Mouse (Mus musculus) ES-E14 (cell line): Measurements from ENCODE around the gene Gipc2. TPM values are rescaled to one million over a fixed set of nuclear protein-coding genes. Genes with fewer than 3 reads are reported as not detected.

Experiments
- DNase-seq: peaks from one replicate; pipeline ENCODE4 v3.0.0-alpha.2; 2013; ENCODE audit warnings: low read depth, low spot score
- H3K27ac ChIP-seq: 2 replicates; pipeline ENCODE4 v1.5.1; 2012; ENCODE audit warnings: low read depth, mild to moderate bottlenecking, low read length, moderate library complexity, mixed read lengths; ENCODE audit not compliant: poor library complexity, insufficient read depth, severe bottlenecking
- H3K36me3 ChIP-seq: 2 replicates; pipeline ENCODE4 v1.6.1; 2012; ENCODE audit warnings: mild to moderate bottlenecking, low read length, moderate library complexity, mixed read lengths; ENCODE audit not compliant: control insufficient read depth, poor library complexity, insufficient read depth, severe bottlenecking
- H3K4me1 ChIP-seq, 2 experiments: fragments of 150-350 bp in 1 of 2; sonication (generic) in 1 of 2; 2 replicates each; pipeline ENCODE4 v1.6.1; 2012; ENCODE audit warnings: low read length in 2 of 2, mild to moderate bottlenecking in 1 of 2, mixed read lengths in 1 of 2; ENCODE audit not compliant: control insufficient read depth in 2 of 2, insufficient read depth in 2 of 2, poor library complexity in 1 of 2
- H3K4me3 ChIP-seq, 2 experiments: fragments of 150-350 bp in 1 of 2; sonication (generic) in 1 of 2; 2 replicates each; pipeline ENCODE4 v1.5.1; 2012; ENCODE audit warnings: low read length in 2 of 2, low read depth in 1 of 2, mild to moderate bottlenecking in 1 of 2, mixed read lengths in 1 of 2; ENCODE audit not compliant: insufficient read depth in 1 of 2, poor library complexity in 1 of 2, severe bottlenecking in 1 of 2
- H3K9ac ChIP-seq: 2 replicates; pipeline ENCODE4 v1.6.1; 2012; ENCODE audit warnings: low read depth, mild to moderate bottlenecking, low read length, mixed read lengths; ENCODE audit not compliant: poor library complexity, insufficient read depth, severe bottlenecking
- H3K9me3 ChIP-seq: fragments of 150-350 bp; sonication (generic); 2 replicates; pipeline ENCODE4 v1.6.1; 2012; ENCODE audit warnings: low read depth, mild to moderate bottlenecking, low read length; ENCODE audit not compliant: control insufficient read depth, insufficient read depth
- CHD2 ChIP-seq: IDR thresholded peaks from 2 replicates; pipeline ENCODE4 v1.6.1; 2014; ENCODE audit warnings: mild to moderate bottlenecking, low read depth, low read length, inconsistent platforms
- HCFC1 ChIP-seq: IDR thresholded peaks from 2 replicates; pipeline ENCODE4 v1.6.1; 2012; ENCODE audit warnings: low read length, inconsistent platforms, borderline replicate concordance; ENCODE audit not compliant: insufficient read depth
- MAFK ChIP-seq: IDR thresholded peaks from 2 replicates; pipeline ENCODE4 v1.6.1; 2014; ENCODE audit warnings: mild to moderate bottlenecking, low read depth, low read length, inconsistent platforms; ENCODE audit not compliant: insufficient read depth
- ZC3H11A ChIP-seq: IDR thresholded peaks from 2 replicates; pipeline ENCODE4 v1.6.1; 2012; ENCODE audit warnings: low read depth, mild to moderate bottlenecking, inconsistent platforms, low read length, borderline replicate concordance
- ZNF384 ChIP-seq: IDR thresholded peaks from 2 replicates; pipeline ENCODE4 v1.6.1; 2012; ENCODE audit warnings: low read depth, low read length, inconsistent platforms
- in situ Hi-C, 2 experiments: fragments of 600-800 bp; cut with MboI; formaldehyde crosslinking; loops; one replicate each; pipeline ENCODE4 v1.15.1; 2025; ENCODE audit warnings: low sequenced_read_pairs in 2 of 2, inconsistent platforms in 1 of 2; ENCODE audit not compliant: unreplicated experiment in 2 of 2
- total RNA-seq: library from RNA; depleted of rRNA; stranded (reverse); fragments of 300-350 nt; gene quantifications from 2 replicates; pipeline ENCODE4 v1.2.3, GENCODE M21; 2012

The Gipc2 gene
- total RNA-seq, 1 experiment: 0.76 TPM

DNA sequence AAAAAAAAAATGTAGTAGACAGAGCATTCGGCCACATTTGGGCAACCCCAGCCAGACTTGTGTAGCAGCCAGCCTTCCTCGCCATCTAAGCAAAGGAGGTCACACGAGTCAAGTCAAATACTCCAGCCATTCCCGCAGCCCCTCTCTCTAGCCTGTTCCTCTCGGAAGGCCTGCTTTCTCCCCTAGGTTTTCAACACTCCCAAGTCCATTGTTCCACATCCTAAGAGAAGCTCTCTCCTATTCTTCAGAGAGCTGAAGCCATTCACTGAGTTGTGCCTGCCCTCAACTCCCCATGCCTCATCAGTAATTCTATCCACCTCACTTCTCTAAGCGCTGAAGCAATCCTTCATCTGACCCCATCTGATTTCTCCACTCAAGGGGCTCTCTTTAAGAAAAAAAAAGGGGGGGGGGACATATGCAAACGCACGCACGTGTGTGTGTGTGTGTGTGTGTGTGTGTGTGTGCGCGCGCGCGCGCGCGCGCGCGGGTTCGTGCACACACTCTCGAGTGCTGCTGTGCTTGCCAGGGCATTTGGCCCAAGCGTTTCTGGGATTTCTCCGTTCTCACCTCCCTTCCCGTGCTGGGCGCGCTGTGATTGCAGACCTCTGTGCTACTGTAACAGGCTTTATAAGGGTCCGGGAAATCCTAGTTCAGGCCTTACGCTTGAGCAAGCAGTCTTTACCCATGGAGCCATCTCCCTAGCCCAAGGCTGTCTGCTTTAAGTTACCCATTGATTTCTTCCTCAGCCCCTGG, 845 bp upstream of the Gipc2 start:
- Histone ChIP-seq H3K4me3 (peak overlapping the region; percentile 7 to 14; a peak in 3 of 4 replicates), H3K36me3 (no peaks in the 10 kb centered on the region), H3K4me1 (peaks cover 2 to 3% of the 10 kb centered on the region in 2 experiments; a peak in 1 of 4 replicates), H3K27ac (no peak overlapping the region), H3K9ac (peak overlapping the region; percentile 43; the same call in 1 of the 2 replicates), H3K9me3 (no peaks in the 10 kb centered on the region)
- in situ Hi-C loops: no loop called here
- no peak for DNase-seq
- TF ChIP-seq CHD2 (no peak), HCFC1 (no peak), ZC3H11A (no peak), ZNF384 (no peak), MAFK (no peak)

DNA sequence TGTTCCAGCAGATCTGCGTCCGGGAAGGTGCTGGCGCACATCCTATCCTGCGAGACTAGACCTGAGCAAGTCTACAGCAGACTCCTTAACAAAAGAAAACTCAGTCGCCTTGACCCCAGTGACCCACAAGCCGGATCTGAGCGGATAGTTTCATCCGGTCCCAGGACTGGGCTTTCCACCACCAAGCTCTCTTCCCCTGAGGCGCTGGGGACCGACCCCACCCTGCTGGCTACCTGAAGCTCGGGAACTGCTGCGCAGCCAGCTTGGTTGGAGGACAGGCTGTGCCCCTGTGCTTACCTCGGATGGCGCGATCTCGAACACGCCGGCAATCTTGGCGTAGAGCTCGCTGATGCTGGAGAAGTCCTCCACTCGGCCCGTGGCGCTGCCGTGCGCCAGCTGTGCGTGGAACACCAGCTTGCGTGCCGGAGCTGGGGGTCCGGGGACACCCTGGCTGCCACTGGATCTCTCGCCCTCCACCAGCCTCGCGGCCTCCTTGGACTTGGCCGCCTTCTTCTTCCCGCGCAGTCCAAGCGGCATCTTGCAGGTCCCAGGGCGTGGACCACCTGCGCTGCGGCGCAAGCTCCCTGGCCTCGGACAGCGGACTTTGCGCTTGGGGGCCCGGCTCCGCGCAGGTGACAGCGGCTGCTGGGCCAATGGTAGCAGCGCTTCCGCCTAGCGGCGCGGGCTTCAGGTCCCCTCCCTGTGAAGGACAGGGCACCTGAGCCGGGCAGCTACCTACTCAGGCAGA, 505 bp downstream of the Gipc2 start:
- peak overlapping the region; percentile 68 for H3K9ac ChIP-seq
- H3K9me3 ChIP-seq: no peaks in the 10 kb centered on the region
- peaks cover 2 to 3% of the 10 kb centered on the region in 2 experiments; a peak in 1 of 4 replicates for H3K4me1 ChIP-seq
- no peak overlapping the region; the same call in 1 of the 2 replicates for H3K27ac ChIP-seq
- in situ Hi-C loops: no loop called here
- DNase-seq: peak; percentile 81
- H3K36me3 ChIP-seq: no peaks in the 10 kb centered on the region
- H3K4me3 ChIP-seq: peak overlapping the region; percentile 56 to 66
- TF ChIP-seq MAFK (no peak), CHD2 (no peak), ZC3H11A (no peak), ZNF384 (no peak), HCFC1 (peak; percentile 11; the same call in 1 of the 2 replicates)

DNA sequence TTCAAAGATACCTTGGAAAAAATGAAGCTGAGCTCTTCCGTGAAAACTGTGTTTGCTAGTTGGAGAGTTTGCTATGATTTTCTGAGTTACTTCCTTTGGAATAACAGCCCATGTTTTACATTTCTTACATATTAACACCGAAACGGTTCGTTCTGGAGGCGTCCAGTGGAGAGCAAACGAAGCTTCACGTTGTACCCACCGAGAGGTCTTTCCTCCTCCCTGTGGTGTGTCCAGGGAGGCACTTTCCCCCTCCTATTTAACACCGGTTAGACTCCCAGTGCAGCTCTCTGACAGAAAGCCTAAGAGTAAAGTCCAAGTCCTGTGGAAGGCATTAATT, 1.0 kb downstream of the Gipc2 start:
- in situ Hi-C loops: no loop called here
- DNase-seq: no peak
- Histone ChIP-seq H3K36me3 (no peaks in the 10 kb centered on the region), H3K4me1 (peaks cover 2 to 3% of the 10 kb centered on the region in 2 experiments; a peak in 1 of 4 replicates), H3K27ac (peak overlapping the region; percentile 47; the same call in 1 of the 2 replicates), H3K4me3 (peak overlapping the region; percentile 56 to 66), H3K9me3 (peaks cover 4% of the 10 kb centered on the region; the same call in 1 of the 2 replicates), H3K9ac (peak overlapping the region; percentile 45; the same call in 1 of the 2 replicates)
- TF ChIP-seq HCFC1 (no peak), MAFK (no peak), CHD2 (no peak), ZNF384 (no peak), ZC3H11A (no peak)

DNA sequence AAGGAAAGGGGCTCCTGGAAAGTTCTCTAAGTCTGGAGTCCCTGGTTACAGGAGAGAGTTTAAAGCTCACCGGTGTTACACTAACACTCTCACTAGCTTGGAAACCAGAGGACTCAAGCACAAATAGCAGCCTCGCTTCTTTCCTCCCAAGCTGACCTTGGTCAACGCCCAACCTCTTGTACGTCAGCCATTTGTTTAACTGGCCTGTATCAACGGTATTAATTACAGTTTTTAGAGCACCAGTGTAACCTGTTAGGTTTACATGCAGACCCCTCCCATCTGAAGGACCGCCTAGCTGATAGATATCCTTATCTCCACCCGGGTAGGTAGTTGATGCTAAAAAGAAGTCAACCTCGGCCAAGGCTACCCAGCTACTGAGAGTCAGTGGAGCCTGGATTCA, 2.7 kb downstream of the Gipc2 start:
- Histone ChIP-seq H3K36me3 (no peaks in the 10 kb centered on the region), H3K9ac (no peak overlapping the region), H3K4me1 (peaks cover 2 to 3% of the 10 kb centered on the region in 2 experiments; a peak in 1 of 4 replicates), H3K9me3 (peaks cover 5% of the 10 kb centered on the region), H3K27ac (no peak overlapping the region), H3K4me3 (no peak overlapping the region)
- DNase-seq: no peak
- TF ChIP-seq CHD2 (no peak), ZC3H11A (no peak), MAFK (no peak), HCFC1 (no peak), ZNF384 (no peak)
- in situ Hi-C loops: no loop called here
